8 mouse cellular contexts compared by ENCODE assay signal in genomic region chr6:14899021-14899610, GRCm38 (mm10). TPM values are rescaled to one million over a fixed set of nuclear protein-coding genes. Genes with fewer than 3 reads are reported as not detected.
DNase-seq lines count a peak whose midpoint lies in the region; ATAC-seq and TF ChIP-seq lines count a peak whose summit lies in the region.
"Had no signal": no experiment of that assay in that cellular context is flagged by ENCODE, and none has a peak within 500 bp of the region (broad histone marks: within the 10 kb centered on the region; RNA-seq: fewer than 3 reads in every experiment).

No protein-coding gene starts in this region.

- no peak overlapping the region for H3K27ac ChIP-seq in cortical plate, adult 2 months (ENCODE audit: insufficient read depth, low read length)
- no peak overlapping the region for H3K27ac ChIP-seq in embryonic facial prominence, embryonic 15.5 days (replicated peaks)
- H3K27ac ChIP-seq in intestine, embryonic 14.5 days (ENCODE audit: low read depth): peak overlapping the region; percentile 70; the same call in 1 of the 2 replicates
- H3K27ac ChIP-seq in midbrain, embryonic 15.5 days: no peak overlapping the region
- H3K27ac ChIP-seq: macrophage had no signal

- 14% methylated on average over 19 of the region's 19 CpGs for WGBS in embryonic facial prominence, embryonic 15.5 days
- 13% methylated on average over 19 of the region's 19 CpGs for WGBS in intestine, embryonic 14.5 days
- 7% methylated on average over 19 of the region's 19 CpGs for WGBS in midbrain, embryonic 15.5 days

- H3K9ac ChIP-seq in embryonic facial prominence, embryonic 15.5 days: no peak overlapping the region
- H3K9ac ChIP-seq in intestine, embryonic 14.5 days (ENCODE audit: low read length): peak overlapping the region; percentile 11; the same call in 1 of the 2 replicates
- H3K9ac ChIP-seq in midbrain, embryonic 15.5 days: no peak overlapping the region

- peaks cover 32% of the 10 kb centered on the region for H3K27me3 ChIP-seq in embryonic facial prominence, embryonic 15.5 days
- H3K27me3 ChIP-seq in intestine, embryonic 14.5 days (replicated peaks; ENCODE audit: control insufficient read depth, insufficient read depth, low read length): no peaks in the 10 kb centered on the region
- H3K27me3 ChIP-seq in midbrain, embryonic 15.5 days (replicated peaks): no peaks in the 10 kb centered on the region

- H3K4me1 ChIP-seq in cortical plate, adult 2 months (ENCODE audit: control insufficient read depth, insufficient read depth, low read length): no peaks in the 10 kb centered on the region
- peaks cover 21% of the 10 kb centered on the region for H3K4me1 ChIP-seq in embryonic facial prominence, embryonic 15.5 days
- peaks cover 19% of the 10 kb centered on the region for H3K4me1 ChIP-seq in intestine, embryonic 14.5 days (replicated peaks; ENCODE audit: control insufficient read depth, insufficient read depth, low read length)
- H3K4me1 ChIP-seq in midbrain, embryonic 15.5 days: peaks cover 37% of the 10 kb centered on the region

- TF ChIP-seq POLR2A in cortical plate, adult 2 months (IDR thresholded peaks at IDR 0.05; ENCODE audit: extremely low read depth, insufficient read depth, low read length): no peak

- H3K36me3 ChIP-seq in embryonic facial prominence, embryonic 15.5 days: no peaks in the 10 kb centered on the region
- H3K36me3 ChIP-seq in intestine, embryonic 14.5 days (ENCODE audit: control insufficient read depth, insufficient read depth, low read length): no peaks in the 10 kb centered on the region
- H3K36me3 ChIP-seq in midbrain, embryonic 15.5 days (replicated peaks): no peaks in the 10 kb centered on the region

- peak overlapping the region; percentile 95 for H3K4me2 ChIP-seq in embryonic facial prominence, embryonic 15.5 days (replicated peaks)
- peak overlapping the region; percentile 71 for H3K4me2 ChIP-seq in intestine, embryonic 14.5 days (ENCODE audit: low read length)
- peak overlapping the region; percentile 97 for H3K4me2 ChIP-seq in midbrain, embryonic 15.5 days

- peak overlapping the region; percentile 65; the same call in 1 of the 2 replicates for H3K4me3 ChIP-seq in cortical plate, adult 2 months (ENCODE audit: insufficient read depth, low read length)
- peak overlapping the region; percentile 22; the same call in 1 of the 2 replicates for H3K4me3 ChIP-seq in embryonic facial prominence, embryonic 15.5 days (replicated peaks)
- peak overlapping the region; percentile 18; the same call in 1 of the 2 replicates for H3K4me3 ChIP-seq in intestine, embryonic 14.5 days (ENCODE audit: low read depth, low read length)
- H3K4me3 ChIP-seq in midbrain, embryonic 15.5 days: peak overlapping the region; percentile 94

- H3K9me3 ChIP-seq in embryonic facial prominence, embryonic 15.5 days (replicated peaks): no peaks in the 10 kb centered on the region
- H3K9me3 ChIP-seq in intestine, embryonic 14.5 days (ENCODE audit: control insufficient read depth, low read length): no peaks in the 10 kb centered on the region
- no peaks in the 10 kb centered on the region for H3K9me3 ChIP-seq in midbrain, embryonic 15.5 days

- ATAC-seq in embryonic facial prominence, embryonic 15.5 days (ENCODE audit: insufficient number of reproducible peaks, low FRiP score, low TSS enrichment, low read depth): no peak
- ATAC-seq in intestine, embryonic 14.5 days (replicated peaks; ENCODE audit: low FRiP score, low TSS enrichment, low read depth): no peak
- ATAC-seq in midbrain, embryonic 15.5 days (replicated peaks): no peak

- DNase-seq in intestine, embryonic 14.5 days (ENCODE audit: low spot score): peak; percentile 64
- DNase-seq in spleen, postnatal 10 days (ENCODE audit: low spot score in 2 of 2): no peak
- DNase-seq in frontal cortex, postnatal 36 days (ENCODE audit: low spot score in 2 of 2): no peak
- no peak for DNase-seq in urinary bladder, postnatal 4 days (ENCODE audit: low spot score in 2 of 2)

- TF ChIP-seq CTCF in cortical plate, adult 2 months (IDR thresholded peaks at IDR 0.05; ENCODE audit: extremely low read depth, insufficient read depth, low read length): no peak

RNA-seq across cellular contexts. Expression of gene Foxp2, which starts 2.0 kb away (rescaled TPM):
- polyA plus RNA-seq in cortical plate, adult 2 months (2012; rRNA removed): 5.6 and 8.3 TPM in 2 replicates
- polyA plus RNA-seq in embryonic facial prominence, embryonic 15.5 days (2015; fragmentation: Nextera tagmentation; extraction: Ambion mirVana): 5.2 and 8.9 TPM in 2 replicates
- 35.9 and 44.0 TPM in 2 replicates for polyA plus RNA-seq in intestine, embryonic 14.5 days (2014; fragmentation: Nextera tagmentation; extraction: Ambion mirVana)
- 78.7 and 80.9 TPM in 2 replicates for polyA plus RNA-seq in midbrain, embryonic 15.5 days (2015; fragmentation: Nextera tagmentation; extraction: Ambion mirVana)
- polyA plus RNA-seq: macrophage had no signal

Comparison
In these comparisons a context has a peak if more than half of its experiments do, and no peak if none do; other contexts are left out.
1. H3K4me3 ChIP-seq: peak in every context shown above with its lines; median percentile 94 in midbrain, embryonic 15.5 days; 65 in cortical plate, adult 2 months; 22 in embryonic facial prominence, embryonic 15.5 days; 18 in intestine, embryonic 14.5 days.